ENCODE assay signal across 14 mouse cellular contexts in the genomic region with DNA sequence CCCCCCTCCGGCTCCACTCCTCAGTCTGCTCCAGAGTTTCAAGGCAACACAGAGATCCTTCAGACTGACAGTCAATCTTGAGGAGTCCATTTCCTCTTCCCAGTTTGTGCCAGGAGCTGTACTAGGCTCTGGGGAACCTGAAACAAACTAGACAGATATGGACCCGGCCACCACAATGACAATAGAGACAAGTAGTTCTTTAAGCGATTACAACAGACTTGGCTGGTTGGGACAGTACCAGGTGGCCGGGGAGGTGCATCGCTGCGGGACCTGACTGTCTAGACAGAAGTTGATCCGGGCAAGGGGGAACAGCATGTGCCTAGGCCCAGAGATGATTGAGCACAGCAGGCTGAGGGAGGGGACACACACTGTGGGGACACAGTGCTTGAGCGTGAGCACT. TPM values are rescaled to one million over a fixed set of nuclear protein-coding genes. Genes with fewer than 3 reads are reported as not detected.
DNase-seq lines count a peak whose midpoint lies in the region; ATAC-seq and TF ChIP-seq lines count a peak whose summit lies in the region.
"Had no signal": no experiment of that assay in that cellular context is flagged by ENCODE, and none has a peak within 500 bp of the region (broad histone marks: within the 10 kb centered on the region; RNA-seq: fewer than 3 reads in every experiment).

No protein-coding gene starts in this region.

- H3K9me3 ChIP-seq in limb, embryonic 14.5 days (ENCODE audit: control insufficient read depth, low read length), result 0 out of 2 replicates have a peak, but pooled peaks cover 3% of the 10 kb centered on the region
- H3K9me3 ChIP-seq in limb, embryonic 10.5 days (replicated peaks), result peaks cover 2% of the 10 kb centered on the region; the same call in 1 of the 2 replicates
- H3K9me3 ChIP-seq: limb, embryonic 13.5 days had no signal

- no peak overlapping the region for H3K27ac ChIP-seq in limb, embryonic 14.5 days (replicated peaks; ENCODE audit: low read depth, low read length)
- no peak overlapping the region for H3K27ac ChIP-seq in limb, embryonic 10.5 days
- H3K27ac ChIP-seq: heart, adult 2 months; limb, embryonic 13.5 days had no signal

- 0 out of 2 replicates have a peak, but pooled peaks have one; percentile 39 for ATAC-seq in limb, embryonic 14.5 days (ENCODE audit: low FRiP score, low read depth)

- H3K4me1 ChIP-seq in limb, embryonic 14.5 days (ENCODE audit: control insufficient read depth, insufficient read depth, low read length), result peaks cover 10% of the 10 kb centered on the region; the same call in 1 of the 2 replicates
- H3K4me1 ChIP-seq in limb, embryonic 10.5 days, result peaks cover 4% of the 10 kb centered on the region; the same call in 1 of the 2 replicates

- no peak overlapping the region for H3K4me2 ChIP-seq in limb, embryonic 14.5 days (replicated peaks; ENCODE audit: low read depth, low read length, severe bottlenecking)
- H3K4me2 ChIP-seq: limb, embryonic 13.5 days had no signal

- WGBS in limb, embryonic 14.5 days, result 50% methylated on average over 8 of the region's 8 CpGs
- WGBS in limb, embryonic 10.5 days, result 60% methylated on average over 8 of the region's 8 CpGs

- no peaks in the 10 kb centered on the region for H3K27me3 ChIP-seq in limb, embryonic 14.5 days (ENCODE audit: control insufficient read depth, insufficient read depth, low read length)
- peaks cover 9% of the 10 kb centered on the region; the same call in 1 of the 2 replicates for H3K27me3 ChIP-seq in limb, embryonic 10.5 days (ENCODE audit: low read depth, poor library complexity, severe bottlenecking)

- no peak overlapping the region for H3K4me3 ChIP-seq in limb, embryonic 14.5 days (replicated peaks; ENCODE audit: low read length)
- no peak overlapping the region for H3K4me3 ChIP-seq in limb, embryonic 10.5 days
- H3K4me3 ChIP-seq: heart, adult 2 months; limb, embryonic 13.5 days; megakaryocyte, embryonic 14.5 days had no signal

- H3K9ac ChIP-seq in limb, embryonic 14.5 days (ENCODE audit: low read depth, low read length, severe bottlenecking), result no peak overlapping the region
- H3K9ac ChIP-seq: limb, embryonic 13.5 days had no signal

- DNase-seq in cerebellum, adult 9-11 months, result peak; percentile 49
- DNase-seq in cerebellum, adult 9-10 months, result no peak
- DNase-seq in limb, embryonic 14.5 days (ENCODE audit: low spot score), result no peak
- DNase-seq in limb, embryonic 10.5 days (ENCODE audit: low spot score), result no peak
- DNase-seq in cerebellum, postnatal 25 days, result peak; percentile 51 to 62
- DNase-seq in lung, postnatal 10 days, result peak; percentile 51
- no peak for DNase-seq in c-Kit-positive CD71-positive TER-119-positive erythroid progenitor cells, embryonic 14.5 days (ENCODE audit: low spot score)
- DNase-seq in gastrocnemius, postnatal 25 days, result no peak
- DNase-seq: adrenal gland, postnatal 10 days; heart, adult 2 months; thymus, postnatal 36 days had no signal

- peaks cover 17% of the 10 kb centered on the region for H3K36me3 ChIP-seq in limb, embryonic 14.5 days (ENCODE audit: control insufficient read depth, insufficient read depth, low read length)
- H3K36me3 ChIP-seq in limb, embryonic 10.5 days, result no peaks in the 10 kb centered on the region

- TF ChIP-seq POLR2A in limb, embryonic 14.5 days (IDR thresholded peaks at IDR 0.05; ENCODE audit: borderline replicate concordance, extremely low read depth, insufficient read depth, insufficient read length), result no peak

RNA-seq across cellular contexts. Expression of a gene that starts 1.2 kb away (rescaled TPM):
- polyA plus RNA-seq in limb, embryonic 14.5 days (2012; rRNA removed), result 55.8 and 71.7 TPM in 2 replicates
- polyA plus RNA-seq in limb, embryonic 14.5 days (2014; fragmentation: Nextera tagmentation; extraction: Ambion mirVana), result 74.6 and 75.4 TPM in 2 replicates
- polyA plus RNA-seq in limb, embryonic 10.5 days (2016; fragmentation: Nextera tagmentation; extraction: Ambion mirVana), result 71.4 and 73.4 TPM in 2 replicates
- total RNA-seq in gastrocnemius, postnatal 25 days (2021), result 10 to 100 TPM; 28.9 to 30.5 TPM

RNA-seq across cellular contexts. Expression of a gene that starts 38.0 kb away (rescaled TPM):
- polyA plus RNA-seq in limb, embryonic 14.5 days (2012; rRNA removed), result 0.10 and 0.37 TPM in 2 replicates
- 0.08 TPM in 1 of 2 replicates, not detected in the other for polyA plus RNA-seq in limb, embryonic 14.5 days (2014; fragmentation: Nextera tagmentation; extraction: Ambion mirVana)
- polyA plus RNA-seq in limb, embryonic 10.5 days (2016; fragmentation: Nextera tagmentation; extraction: Ambion mirVana), result 0.18 TPM in 1 of 2 replicates, not detected in the other
- total RNA-seq in gastrocnemius, postnatal 25 days (2021), result not detected
- total RNA-seq: heart, adult 2 months; hematopoietic stem cell, adult 5-6 weeks had no signal
- polyA plus RNA-seq: limb, embryonic 13.5 days had no signal

RNA-seq across cellular contexts. Expression of a gene that starts 53.5 kb away (rescaled TPM):
- polyA plus RNA-seq in limb, embryonic 14.5 days (2012; rRNA removed), result 254 and 284 TPM in 2 replicates
- 153 TPM in 2 replicates for polyA plus RNA-seq in limb, embryonic 14.5 days (2014; fragmentation: Nextera tagmentation; extraction: Ambion mirVana)
- 3.9 and 10.2 TPM in 2 replicates for polyA plus RNA-seq in limb, embryonic 10.5 days (2016; fragmentation: Nextera tagmentation; extraction: Ambion mirVana)
- 10 to 100 TPM in 1 of 2 experiments, 1 to 10 TPM in 1; 8.6 to 15.5 TPM for total RNA-seq in gastrocnemius, postnatal 25 days (2021)

Comparison
In these comparisons a context has a peak if more than half of its experiments do, and no peak if none do; other contexts are left out.
1. DNase-seq: peak in cerebellum, adult 9-11 months (single experiment), cerebellum, postnatal 25 days (2 of 2) and lung, postnatal 10 days (single experiment); none in cerebellum, adult 9-10 months (single experiment), limb, embryonic 14.5 days (single experiment), limb, embryonic 10.5 days (single experiment), c-Kit-positive CD71-positive TER-119-positive erythroid progenitor cells, embryonic 14.5 days (single experiment) and gastrocnemius, postnatal 25 days (single experiment).
2. RNA of a gene that starts 53.5 kb away (polyA plus RNA-seq): 153 to 284 TPM in limb, embryonic 14.5 days; 3.9 to 10.2 TPM in limb, embryonic 10.5 days; every median in the first group is over 10 times any median in the second.